Comparison of ENCODE assay signal across 8 mouse cellular contexts in the genomic region with DNA sequence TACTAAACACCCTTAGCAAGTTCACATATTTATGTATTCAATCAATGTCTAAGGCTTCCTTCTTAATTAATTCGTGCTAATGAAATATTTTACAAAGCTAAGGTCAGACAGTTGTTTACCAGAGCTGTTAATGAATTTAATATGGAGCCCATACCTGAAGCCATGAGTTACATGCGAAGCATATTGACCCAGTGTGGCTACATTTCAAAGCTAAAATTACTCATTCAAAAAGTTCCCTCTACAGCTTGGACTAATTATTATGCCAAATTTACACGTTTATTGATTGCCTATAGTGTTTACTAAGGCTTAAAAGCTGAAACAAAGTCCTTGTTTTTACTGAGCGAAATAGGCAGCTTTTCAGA. TPM values are rescaled to one million over a fixed set of nuclear protein-coding genes. Genes with fewer than 3 reads are reported as not detected.
DNase-seq lines count a peak whose midpoint lies in the region; ATAC-seq and TF ChIP-seq lines count a peak whose summit lies in the region.

No protein-coding gene starts in this region.

- peak overlapping the region; percentile 62 for H3K4me2 ChIP-seq in heart, embryonic 14.5 days (ENCODE audit: low read length)
- H3K4me2 ChIP-seq in hindbrain, embryonic 13.5 days = peak overlapping the region; percentile 53
- H3K4me2 ChIP-seq in midbrain, embryonic 11.5 days = peak overlapping the region; percentile 43; the same call in 1 of the 2 replicates

- H3K4me3 ChIP-seq in heart, embryonic 14.5 days (ENCODE audit: control insufficient read depth in 1 of 2, insufficient read depth in 1 of 2, low read depth in 1 of 2, low read length in 2 of 2) = peak overlapping the region; percentile 32 to 92
- H3K4me3 ChIP-seq in bone marrow, adult 2 months (replicated peaks; ENCODE audit: control insufficient read depth, low read depth, low read length) = peak overlapping the region; percentile 15
- H3K4me3 ChIP-seq in hindbrain, embryonic 13.5 days = peak overlapping the region; percentile 94
- H3K4me3 ChIP-seq in midbrain, embryonic 11.5 days (ENCODE audit: low read depth, low read length) = peak overlapping the region; percentile 94

- TF ChIP-seq CTCF in bone marrow, adult 2 months (IDR thresholded peaks at IDR 0.05; ENCODE audit: control insufficient read depth, insufficient read depth, low read length) = no peak

- no peaks in the 10 kb centered on the region for H3K27me3 ChIP-seq in heart, embryonic 14.5 days (ENCODE audit: control insufficient read depth, insufficient read depth, low read length)
- H3K27me3 ChIP-seq in hindbrain, embryonic 13.5 days = no peaks in the 10 kb centered on the region
- H3K27me3 ChIP-seq in midbrain, embryonic 11.5 days (ENCODE audit: control insufficient read depth, insufficient read depth, low read length) = no peaks in the 10 kb centered on the region

- no peak for DNase-seq in heart, adult 11 months
- DNase-seq in midbrain, embryonic 11.5 days (ENCODE audit: low spot score, missing footprints) = peak; percentile 86
- DNase-seq in gastrocnemius, adult 8-10 months (ENCODE audit: low spot score in 2 of 2) = no peak

- H3K27ac ChIP-seq in heart, embryonic 14.5 days (replicated peaks in 1 of 2; ENCODE audit: control insufficient read depth in 1 of 2, insufficient read depth in 1 of 2, low read depth in 2 of 2, low read length in 2 of 2) = no peak overlapping the region
- H3K27ac ChIP-seq in bone marrow, adult 2 months (ENCODE audit: control insufficient read depth, insufficient read depth, low read depth, low read length, poor library complexity) = no peak overlapping the region
- H3K27ac ChIP-seq in hindbrain, embryonic 13.5 days = no peak overlapping the region
- no peak overlapping the region for H3K27ac ChIP-seq in midbrain, embryonic 11.5 days (ENCODE audit: low read depth, low read length)

- no peaks in the 10 kb centered on the region for H3K9me3 ChIP-seq in heart, embryonic 14.5 days (ENCODE audit: control insufficient read depth, low read length)
- H3K9me3 ChIP-seq in hindbrain, embryonic 13.5 days = no peaks in the 10 kb centered on the region
- H3K9me3 ChIP-seq in midbrain, embryonic 11.5 days (ENCODE audit: control insufficient read depth, low read length) = no peaks in the 10 kb centered on the region

- peak overlapping the region; percentile 65 for H3K9ac ChIP-seq in heart, embryonic 14.5 days (ENCODE audit: low read length)
- no peak overlapping the region for H3K9ac ChIP-seq in hindbrain, embryonic 13.5 days
- H3K9ac ChIP-seq in midbrain, embryonic 11.5 days (ENCODE audit: low read length) = no peak overlapping the region

- no peak for ATAC-seq in heart, embryonic 14.5 days (ENCODE audit: insufficient number of reproducible peaks, insufficient read depth, low FRiP score, low read depth)
- ATAC-seq in hindbrain, embryonic 13.5 days (ENCODE audit: low FRiP score) = peak; percentile 51
- peak; percentile 58 for ATAC-seq in midbrain, embryonic 11.5 days (ENCODE audit: low FRiP score)
- ATAC-seq in activated CD4-positive, CD25-positive, alpha-beta regulatory T cell, adult 4 months = no peak
- ATAC-seq in erythroid progenitor cell, adult 5-6 weeks (replicated peaks; ENCODE audit: low FRiP score, poor library complexity, severe bottlenecking) = no peak

- H3K36me3 ChIP-seq in heart, embryonic 14.5 days (ENCODE audit: control insufficient read depth, insufficient read depth, low read length) = peaks cover 14% of the 10 kb centered on the region
- peaks cover 10% of the 10 kb centered on the region for H3K36me3 ChIP-seq in hindbrain, embryonic 13.5 days
- H3K36me3 ChIP-seq in midbrain, embryonic 11.5 days (ENCODE audit: control insufficient read depth, insufficient read depth, low read length) = no peaks in the 10 kb centered on the region

- 48% methylated on average over 4 of the region's 4 CpGs for WGBS in heart, embryonic 14.5 days
- WGBS in bone marrow, adult 2 months = 40% methylated on average over 4 of the region's 4 CpGs
- WGBS in hindbrain, embryonic 13.5 days = 45% methylated on average over 4 of the region's 4 CpGs
- 44% methylated on average over 4 of the region's 4 CpGs for WGBS in midbrain, embryonic 11.5 days

- TF ChIP-seq POLR2A in bone marrow, adult 2 months (IDR thresholded peaks at IDR 0.05; ENCODE audit: borderline replicate concordance, control insufficient read depth, low read depth, low read length) = no peak

- H3K4me1 ChIP-seq in heart, embryonic 14.5 days (ENCODE audit: control insufficient read depth in 2 of 2, insufficient read depth in 2 of 2, low read length in 2 of 2) = peaks cover 0 to 13% of the 10 kb centered on the region in 2 experiments; a peak in 2 of 4 replicates
- H3K4me1 ChIP-seq in bone marrow, adult 2 months (ENCODE audit: control insufficient read depth, insufficient read depth, low read length) = no peaks in the 10 kb centered on the region; the same call in 1 of the 2 replicates
- peaks cover 24% of the 10 kb centered on the region for H3K4me1 ChIP-seq in hindbrain, embryonic 13.5 days (replicated peaks)
- peaks cover 8% of the 10 kb centered on the region for H3K4me1 ChIP-seq in midbrain, embryonic 11.5 days (ENCODE audit: control insufficient read depth, insufficient read depth, low read length)

RNA-seq across cellular contexts. Expression of gene Hbs1l, which starts 0.4 kb away (rescaled TPM):
- 67.1 and 70.3 TPM in 2 replicates for polyA plus RNA-seq in heart, embryonic 14.5 days (2014; fragmentation: Nextera tagmentation; extraction: Ambion mirVana)
- polyA plus RNA-seq in bone marrow, adult 2 months (2011; ENCODE audit: insufficient read depth, insufficient read length, low replicate concordance, missing spikeins) = 38.6 and 57.0 TPM in 2 replicates
- 99.1 and 102 TPM in 2 replicates for polyA plus RNA-seq in hindbrain, embryonic 13.5 days (2015; fragmentation: Nextera tagmentation; extraction: Ambion mirVana)
- 142 and 154 TPM in 2 replicates for polyA plus RNA-seq in midbrain, embryonic 11.5 days (2014; fragmentation: Nextera tagmentation; extraction: Ambion mirVana)
- 100 to 1,000 TPM; 133 to 141 TPM for polyA plus RNA-seq in activated CD4-positive, CD25-positive, alpha-beta regulatory T cell, adult 4 months (2017; shearing (Covaris generic))
- 85.9 and 87.6 TPM in 2 replicates for total RNA-seq in erythroid progenitor cell, adult 5-6 weeks (2015; ENCODE audit: low replicate concordance)
- 76.3 and 120 TPM in 2 replicates for total RNA-seq in erythroid progenitor cell, adult 5-6 weeks (2017; ENCODE audit: low replicate concordance)
- 10 to 100 TPM; 65.8 to 72.5 (median 66.8) TPM for total RNA-seq in gastrocnemius, adult 8-10 months (2022)

Comparison
In these comparisons a context has a peak if more than half of its experiments do, and no peak if none do; other contexts are left out.
1. ATAC-seq: peak in hindbrain, embryonic 13.5 days (single experiment) and midbrain, embryonic 11.5 days (single experiment); none in heart, embryonic 14.5 days (single experiment), activated CD4-positive, CD25-positive, alpha-beta regulatory T cell, adult 4 months (single experiment) and erythroid progenitor cell, adult 5-6 weeks (single experiment).
2. H3K4me3 ChIP-seq: peak in every context shown above with its lines; median percentile 94 in hindbrain, embryonic 13.5 days; 94 in midbrain, embryonic 11.5 days; 62 in heart, embryonic 14.5 days; 15 in bone marrow, adult 2 months.
3. Peak in every context shown above with its lines, with median percentiles within 50 percentile points of each other: H3K4me2 ChIP-seq.